Mouse (Mus musculus): ENCODE data around the gene Hnf1b. TPM values are rescaled to one million over a fixed set of nuclear protein-coding genes. Genes with fewer than 3 reads are reported as not detected.

The Hnf1b gene
- polyA plus RNA-seq, 1 experiment from 2014 or later: 0.09 TPM

DNA sequence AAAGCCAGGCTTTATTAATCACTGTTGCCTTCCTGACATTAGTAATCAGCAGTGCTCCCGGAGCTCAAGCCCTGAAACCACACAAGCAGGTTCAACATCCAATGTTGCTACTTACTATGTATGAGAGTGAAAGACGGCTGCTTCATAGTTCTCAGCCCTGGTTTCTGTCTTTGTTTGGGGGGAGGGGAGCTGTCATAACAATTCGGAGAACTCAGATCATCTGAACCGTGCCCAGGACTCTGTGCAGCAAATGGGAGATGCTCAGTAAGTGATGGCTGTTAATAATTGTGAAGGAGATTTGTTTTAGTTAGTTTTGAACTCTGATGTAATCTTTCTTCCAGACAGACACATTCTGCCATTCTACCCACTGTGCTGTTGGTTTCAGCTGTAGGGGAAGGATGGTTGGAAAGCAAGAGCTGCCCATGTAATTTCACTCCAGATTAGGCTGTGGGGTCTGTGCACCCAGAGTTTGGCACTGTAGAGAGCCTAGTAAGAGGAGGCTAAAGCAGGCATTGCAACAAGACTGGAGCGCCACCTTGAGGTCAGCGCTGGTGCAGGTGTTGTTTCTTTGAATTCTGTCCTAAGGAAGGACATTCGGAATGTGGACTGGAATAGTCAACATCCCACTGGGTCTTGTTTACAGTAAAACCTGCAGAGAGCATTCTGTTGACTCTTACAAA lies 86.3 kb downstream of the Hnf1b start:
- Histone ChIP-seq H3K4me2 (no peak overlapping the region), H3K4me3 (no peak overlapping the region), H3K27me3 (replicated peaks) (peaks cover 12% of the 10 kb centered on the region; the same call in 1 of the 2 replicates), H3K4me1 (replicated peaks) (no peaks in the 10 kb centered on the region), H3K9ac (no peak overlapping the region), H3K27ac (ENCODE audit: poor library complexity, severe bottlenecking) (no peak overlapping the region), H3K36me3 (no peaks in the 10 kb centered on the region), H3K9me3 (replicated peaks) (no peaks in the 10 kb centered on the region)
- 19% methylated on average over 7 of the region's 7 CpGs for WGBS
- 0 out of 2 replicates have a peak, but pooled peaks have one; percentile 36 for ATAC-seq (ENCODE audit: insufficient number of reproducible peaks, low FRiP score)

DNA sequence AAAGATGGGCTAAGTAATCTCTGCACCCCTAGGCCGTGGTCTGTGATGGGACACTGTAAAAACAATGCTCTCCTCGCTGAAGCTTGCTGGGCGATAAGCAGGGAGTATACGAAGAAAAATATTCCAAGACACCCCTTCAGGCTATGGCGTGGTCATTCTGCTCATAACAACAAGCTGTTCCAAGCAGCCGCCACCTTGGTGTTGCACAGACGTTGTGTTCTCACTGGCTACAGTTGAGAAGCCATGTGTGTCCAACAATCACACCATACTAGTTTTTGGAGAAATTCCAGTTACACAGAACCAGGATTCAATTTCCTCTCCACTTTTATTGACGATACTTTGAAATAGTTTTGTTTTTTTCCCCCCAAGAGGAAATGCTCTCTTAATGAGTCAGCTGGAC lies 88.7 kb downstream of the Hnf1b start:
- WGBS: 72% methylated on average over 8 of the region's 8 CpGs
- Histone ChIP-seq H3K4me3 (no peak overlapping the region), H3K4me1 (replicated peaks) (peaks cover 8% of the 10 kb centered on the region), H3K9ac (no peak overlapping the region), H3K27ac (ENCODE audit: poor library complexity, severe bottlenecking) (no peak overlapping the region), H3K36me3 (peaks cover 4% of the 10 kb centered on the region; the same call in 1 of the 2 replicates), H3K27me3 (replicated peaks) (peaks cover 12% of the 10 kb centered on the region; the same call in 1 of the 2 replicates), H3K4me2 (no peak overlapping the region), H3K9me3 (replicated peaks) (no peaks in the 10 kb centered on the region)
- ATAC-seq (ENCODE audit: insufficient number of reproducible peaks, low FRiP score): no peak

DNA sequence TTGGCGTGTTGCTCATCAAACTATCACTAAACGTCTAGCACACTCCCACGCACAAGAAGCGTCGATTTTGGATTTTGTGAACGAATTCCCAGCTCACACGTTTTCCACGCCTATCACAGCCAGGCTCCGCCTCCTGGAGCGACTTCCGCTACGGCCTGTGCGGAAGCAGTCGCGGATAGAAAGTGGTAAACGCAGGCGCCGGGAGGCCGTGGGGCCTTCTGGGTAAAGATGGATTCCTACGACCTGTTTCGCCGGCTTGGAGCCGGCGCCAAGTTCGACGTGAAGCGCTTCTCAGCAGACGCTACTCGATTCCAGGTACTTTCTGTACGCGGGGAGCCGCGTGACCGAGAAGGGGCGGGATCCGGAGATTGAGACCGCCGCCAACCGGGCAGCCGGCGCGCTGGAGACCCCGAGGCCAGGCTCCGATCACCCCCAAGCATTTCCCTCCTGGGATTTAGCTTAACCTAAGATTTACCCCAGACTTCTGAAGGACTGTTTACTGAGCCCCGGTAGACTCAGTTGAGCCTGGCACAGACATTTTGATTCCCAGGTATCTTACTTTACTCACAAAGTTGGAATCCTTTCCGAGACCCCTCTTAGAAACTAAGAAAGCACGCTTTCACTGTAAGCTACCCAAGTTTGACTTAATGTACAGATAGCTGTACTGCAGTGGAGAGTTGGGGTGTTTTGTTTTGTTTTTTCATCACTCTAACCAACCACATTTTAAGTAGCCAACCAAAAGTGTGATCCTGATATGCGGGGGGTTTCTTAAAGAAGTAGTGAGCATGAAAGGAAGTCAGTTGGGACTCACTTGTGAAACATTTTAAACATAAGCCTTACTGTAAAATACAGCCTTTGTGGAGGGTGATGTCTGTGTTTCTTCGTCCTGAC lies 92.3 kb downstream of the Hnf1b start, which contains the start of gene Ddx52:
Gene Ddx52, plus strand, starts transcription at position 113 of the 891 bp plus-strand sequence.
- peak; percentile 89 for ATAC-seq (ENCODE audit: insufficient number of reproducible peaks, low FRiP score)
- Histone ChIP-seq H3K4me3 (peak within 1 kb of the TSS; percentile 84), H3K27ac (ENCODE audit: poor library complexity, severe bottlenecking) (peak within 1 kb of the TSS; percentile 74; the same call in 1 of the 2 replicates), H3K27me3 (replicated peaks) (0 out of 2 replicates have a peak, but pooled peaks cover 12% of the 10 kb centered on the region), H3K4me2 (peak within 1 kb of the TSS; percentile 78), H3K4me1 (replicated peaks) (peaks cover 8% of the 10 kb centered on the region), H3K9me3 (replicated peaks) (no peaks in the 10 kb centered on the region), H3K9ac (peak within 1 kb of the TSS; percentile 82), H3K36me3 (peaks cover 37% of the 10 kb centered on the region)
- WGBS: under 1% methylated on average over 49 of the region's 49 CpGs

Other genes with a start within 250 kb of the Hnf1b start
- not detected in 2 replicates for gene Rpl9-ps1, start 204.4 kb upstream of the Hnf1b start, polyA plus RNA-seq (2016; fragmentation: Nextera tagmentation; extraction: Ambion mirVana)
- gene Ccl3, start 200.7 kb upstream of the Hnf1b start, polyA plus RNA-seq (2016; fragmentation: Nextera tagmentation; extraction: Ambion mirVana): 0.23 and 0.44 TPM in 2 replicates
- gene Ccl4, start 187.5 kb upstream of the Hnf1b start, polyA plus RNA-seq (2016; fragmentation: Nextera tagmentation; extraction: Ambion mirVana): 0.37 and 0.51 TPM in 2 replicates
- gene Wfdc17, start 146.1 kb upstream of the Hnf1b start, polyA plus RNA-seq (2016; fragmentation: Nextera tagmentation; extraction: Ambion mirVana): 0.40 TPM in 1 of 2 replicates, not detected in the other
- 1.9 and 2.0 TPM in 2 replicates for gene Wfdc18, start 141.0 kb upstream of the Hnf1b start, polyA plus RNA-seq (2016; fragmentation: Nextera tagmentation; extraction: Ambion mirVana)
- gene Wfdc21, start 103.1 kb upstream of the Hnf1b start, polyA plus RNA-seq (2016; fragmentation: Nextera tagmentation; extraction: Ambion mirVana): not detected in 2 replicates
- gene Heatr6, start 96.4 kb upstream of the Hnf1b start, polyA plus RNA-seq (2016; fragmentation: Nextera tagmentation; extraction: Ambion mirVana): 13.4 and 15.0 TPM in 2 replicates
- 24.1 and 25.1 TPM in 2 replicates for gene Ddx52, start 92.0 kb downstream of the Hnf1b start, polyA plus RNA-seq (2016; fragmentation: Nextera tagmentation; extraction: Ambion mirVana)
- 11.9 and 15.1 TPM in 2 replicates for gene Synrg, start 114.4 kb downstream of the Hnf1b start, polyA plus RNA-seq (2016; fragmentation: Nextera tagmentation; extraction: Ambion mirVana)
- 5.9 and 6.2 TPM in 2 replicates for gene Dusp14, start 219.2 kb downstream of the Hnf1b start, polyA plus RNA-seq (2016; fragmentation: Nextera tagmentation; extraction: Ambion mirVana)

All from heart, embryonic 12.5 days (tissue).